Mouse (Mus musculus): ENCODE results near the gene Antxr2.

- no peak for TF ChIP-seq FOSL1 (IDR thresholded peaks at IDR 0.05; ENCODE audit: insufficient read depth, low read length, poor library complexity, severe bottlenecking)
- TF ChIP-seq CTCF (IDR thresholded peaks at IDR 0.05; ENCODE audit: control insufficient read depth, insufficient read depth, insufficient read length), result no peak
- TF ChIP-seq USF1 (IDR thresholded peaks at IDR 0.05; ENCODE audit: low read depth), result no peak
Observed at GRCm38 (mm10) chr5:97967044-97967443, 63.8 kb downstream of the Antxr2 start.

Measured in C2C12 (cell line).